Mouse (Mus musculus) splenic B cell, adult 2 months (primary cell): Measurements from ENCODE around the gene Slc22a3.

ENCODE experiments used
- DNase-seq: peaks from one replicate; pipeline ENCODE4 v3.0.0-alpha.2; 2011; ENCODE audit warnings: low read depth, low spot score
- H3K27me3 ChIP-seq: 2 replicates; pipeline ENCODE4 v1.6.1; 2012; ENCODE audit warnings: mild to moderate bottlenecking, low read length, moderate library complexity, mixed read lengths; ENCODE audit not compliant: control insufficient read depth, poor library complexity, insufficient read depth, severe bottlenecking
- H3K36me3 ChIP-seq: 2 replicates; pipeline ENCODE4 v1.6.1; 2012; ENCODE audit warnings: mild to moderate bottlenecking, low read length, moderate library complexity, mixed read lengths; ENCODE audit not compliant: control insufficient read depth, poor library complexity, insufficient read depth, severe bottlenecking

Gene Slc22a3

GRCm38 (mm10) chr17:12403420-12403819 is 104.1 kb downstream of the Slc22a3 start:
- DNase-seq, result no peak
- Histone ChIP-seq H3K27me3 (no peaks in the 10 kb centered on the region), H3K36me3 (no peaks in the 10 kb centered on the region)

- DNase-seq, result no peak
- H3K36me3 ChIP-seq, result no peaks in the 10 kb centered on the region
- no peaks in the 10 kb centered on the region for H3K27me3 ChIP-seq
These were observed 111.3 kb downstream of the Slc22a3 start for GRCm38 (mm10) chr17:12396163-12396677.

- no peak for DNase-seq
- no peaks in the 10 kb centered on the region for H3K27me3 ChIP-seq
These were observed 119.3 kb downstream of the Slc22a3 start for GRCm38 (mm10) chr17:12388239-12388638.

DNA sequence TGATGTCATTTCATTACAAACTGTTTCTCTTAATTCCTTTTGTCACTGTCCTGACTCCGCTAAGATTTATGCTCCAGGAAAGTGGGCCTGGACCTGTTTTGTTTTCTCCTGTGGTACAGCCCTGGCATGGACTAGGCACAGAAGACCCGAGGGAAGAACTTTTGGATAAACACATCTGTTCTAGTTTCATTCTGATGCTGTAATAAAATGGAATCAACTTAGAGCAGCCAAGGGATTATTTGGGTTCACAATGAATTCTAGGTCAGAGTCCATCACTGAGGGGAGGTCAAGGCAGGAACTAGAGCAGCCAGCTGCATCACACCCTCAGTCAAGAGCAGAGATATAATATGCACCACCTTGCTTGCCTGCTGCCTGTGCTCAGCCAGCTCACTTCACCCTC is 119.7 kb downstream of the Slc22a3 start:
- no peak for DNase-seq
- Histone ChIP-seq H3K36me3 (no peaks in the 10 kb centered on the region), H3K27me3 (no peaks in the 10 kb centered on the region)

More at GRCm38 (mm10) chr17:12388239-12388638, 119.3 kb downstream of the Slc22a3 start:
- H3K36me3 ChIP-seq, result no peaks in the 10 kb centered on the region

DNA sequence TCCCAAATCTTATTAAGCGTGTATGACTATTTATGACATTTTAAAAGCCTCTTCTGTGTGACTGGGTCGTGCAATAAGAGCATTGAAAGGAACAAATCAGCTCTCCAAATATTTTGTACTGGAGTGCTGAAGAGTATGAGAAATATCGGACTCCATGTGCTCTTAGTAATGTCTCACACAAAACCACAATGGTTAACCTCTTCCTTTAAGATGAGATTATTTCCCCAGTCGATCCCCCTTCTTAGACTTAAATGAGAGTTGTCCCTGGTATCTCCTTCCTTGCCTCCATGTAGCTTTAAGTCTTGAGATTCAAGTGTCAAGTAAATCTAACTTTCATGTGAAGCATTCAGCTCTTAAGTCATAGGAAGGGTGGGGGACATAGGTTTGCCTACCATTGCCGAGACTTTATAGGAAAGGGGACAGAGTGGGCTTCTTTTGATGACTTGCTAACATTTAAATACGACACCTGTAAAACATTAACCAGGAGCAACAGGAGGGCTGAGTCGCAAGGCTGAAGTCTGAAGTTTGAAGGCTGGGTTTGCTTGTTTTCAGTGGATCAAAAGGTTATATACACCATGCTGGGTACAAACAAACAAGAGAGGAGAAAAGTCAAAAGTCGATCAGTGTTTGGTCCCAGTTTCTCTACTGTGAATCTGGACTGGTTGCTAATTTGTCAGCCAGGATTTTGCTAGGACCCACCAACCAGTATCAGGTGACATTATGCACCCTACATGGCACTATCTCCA is 122.3 kb downstream of the Slc22a3 start:
- Histone ChIP-seq H3K36me3 (no peaks in the 10 kb centered on the region), H3K27me3 (no peaks in the 10 kb centered on the region)
- DNase-seq, result no peak

GRCm38 (mm10) chr17:12382531-12382930 is 125.0 kb downstream of the Slc22a3 start:
- DNase-seq, result no peak
- no peaks in the 10 kb centered on the region for H3K36me3 ChIP-seq
- no peaks in the 10 kb centered on the region for H3K27me3 ChIP-seq

GRCm38 (mm10) chr17:12381579-12381978 is 125.9 kb downstream of the Slc22a3 start:
- H3K36me3 ChIP-seq, result no peaks in the 10 kb centered on the region
- no peak for DNase-seq
- no peaks in the 10 kb centered on the region for H3K27me3 ChIP-seq

DNA sequence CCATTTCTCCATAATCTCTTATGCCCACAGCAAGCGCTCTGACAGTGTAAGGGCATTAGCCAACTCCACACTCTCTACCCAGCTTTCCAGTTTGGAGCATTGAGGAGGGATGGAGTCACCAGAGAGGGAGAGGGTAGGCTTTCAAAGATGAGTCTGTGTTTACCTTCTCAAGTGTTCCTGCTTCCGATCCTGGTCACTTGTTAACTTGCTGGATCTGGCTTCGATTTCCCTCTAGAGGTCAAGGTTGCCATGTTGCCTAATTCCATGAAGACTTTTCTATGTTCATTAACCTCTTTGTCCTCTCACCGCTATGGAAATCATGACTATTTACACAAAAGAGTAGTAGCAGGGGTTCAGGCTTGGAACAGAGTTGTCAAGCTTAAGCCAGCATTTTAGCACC is 127.2 kb downstream of the Slc22a3 start:
- H3K27me3 ChIP-seq, result no peaks in the 10 kb centered on the region
- no peaks in the 10 kb centered on the region for H3K36me3 ChIP-seq
- no peak for DNase-seq

DNA sequence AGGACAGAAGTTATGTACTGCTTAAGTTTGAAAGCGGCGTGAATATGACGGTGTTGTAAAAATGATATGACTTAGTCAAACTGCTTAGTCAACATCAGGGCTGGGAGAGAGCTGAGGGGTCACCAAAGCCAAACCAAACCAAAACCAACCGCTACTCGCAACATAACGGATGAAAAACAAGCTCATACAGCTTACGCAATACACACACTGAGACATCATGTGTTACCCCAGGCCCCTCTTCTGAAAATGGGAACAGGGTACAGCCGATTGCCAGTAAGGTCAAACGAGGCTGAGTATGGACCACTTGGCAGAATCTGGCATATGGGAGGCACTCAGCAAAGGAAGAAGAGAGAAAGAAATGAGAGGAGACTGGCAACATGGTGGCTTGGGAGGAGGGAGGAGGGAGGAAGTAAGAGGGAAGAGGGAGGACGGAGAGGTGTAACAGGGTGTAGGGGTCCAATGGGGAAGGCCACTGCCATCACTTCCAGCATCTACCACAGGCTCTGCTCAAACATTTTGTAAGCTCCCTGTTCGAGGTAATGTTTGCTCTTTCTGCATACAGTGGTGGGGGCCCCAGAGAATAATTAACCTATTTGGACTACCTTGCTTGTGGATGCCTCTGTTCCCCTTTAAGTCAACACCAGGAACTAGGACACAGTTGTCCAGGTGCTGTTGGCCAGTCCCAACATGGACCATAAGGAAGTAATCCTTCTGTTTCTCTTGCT is 129.4 kb downstream of the Slc22a3 start, which contains the start of gene Plg:
Plg (plus strand) TSS at position 628 of the 725 bp plus-strand sequence.
- H3K36me3 ChIP-seq, result no peaks in the 10 kb centered on the region
- no peak for DNase-seq
- no peaks in the 10 kb centered on the region for H3K27me3 ChIP-seq

DNA sequence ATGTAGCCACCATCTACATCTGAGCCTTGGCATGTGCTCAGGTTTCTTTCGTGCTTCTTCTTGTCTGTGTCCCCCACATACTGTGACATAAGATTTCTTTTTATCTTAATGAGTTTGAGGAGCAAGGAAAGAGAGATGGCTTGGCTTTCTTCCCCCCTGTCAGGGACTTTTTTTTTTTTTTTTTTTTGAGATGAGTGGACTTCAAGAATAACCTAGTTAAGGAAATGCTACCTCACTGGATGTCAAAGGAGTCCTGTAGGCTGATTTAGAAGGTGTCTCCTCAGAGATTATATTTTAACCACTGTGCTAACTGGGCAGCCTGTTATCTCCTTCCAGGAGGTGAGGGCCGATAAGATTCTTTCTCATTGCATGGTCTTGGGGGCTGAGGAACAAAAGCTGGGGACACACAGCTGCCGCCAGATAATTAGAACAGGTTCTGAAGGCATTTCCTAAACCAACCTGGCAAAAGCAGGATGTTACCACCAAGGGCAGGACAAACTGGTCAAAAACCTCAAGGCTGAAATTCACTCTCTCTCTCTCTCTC is 133.8 kb downstream of the Slc22a3 start:
- Histone ChIP-seq H3K36me3 (no peaks in the 10 kb centered on the region), H3K27me3 (no peaks in the 10 kb centered on the region)
- DNase-seq, result no peak

DNA sequence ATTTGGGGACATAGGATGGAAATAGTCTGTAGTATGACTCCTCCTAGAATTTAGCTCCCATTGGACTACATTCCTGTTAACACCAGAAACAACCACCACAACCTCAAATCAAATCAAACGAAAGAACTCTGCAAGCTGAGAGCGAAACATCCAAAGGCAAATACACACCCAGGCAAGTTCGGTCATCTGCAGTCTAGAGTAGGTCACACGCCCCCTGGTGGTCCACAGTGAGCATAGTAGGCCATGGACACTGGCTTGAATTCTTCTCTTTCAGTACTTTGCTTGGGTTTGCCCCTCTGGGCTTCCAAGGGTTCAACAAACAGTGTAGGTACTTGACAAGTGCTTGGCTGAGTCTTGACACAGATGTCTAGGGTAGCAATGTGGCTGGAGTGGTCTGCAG is 135.5 kb downstream of the Slc22a3 start:
- no peaks in the 10 kb centered on the region for H3K36me3 ChIP-seq
- DNase-seq, result peak; percentile 84

GRCm38 (mm10) chr17:12371310-12371925 is 136.1 kb downstream of the Slc22a3 start:
- Histone ChIP-seq H3K27me3 (no peaks in the 10 kb centered on the region), H3K36me3 (no peaks in the 10 kb centered on the region)
- peak; percentile 69 for DNase-seq

More for the DNA sequence above, 135.5 kb downstream of the Slc22a3 start:
- H3K27me3 ChIP-seq, result no peaks in the 10 kb centered on the region

- no peak for DNase-seq
- Histone ChIP-seq H3K27me3 (no peaks in the 10 kb centered on the region), H3K36me3 (no peaks in the 10 kb centered on the region)
These were observed 137.2 kb downstream of the Slc22a3 start for GRCm38 (mm10) chr17:12370289-12370688.

DNA sequence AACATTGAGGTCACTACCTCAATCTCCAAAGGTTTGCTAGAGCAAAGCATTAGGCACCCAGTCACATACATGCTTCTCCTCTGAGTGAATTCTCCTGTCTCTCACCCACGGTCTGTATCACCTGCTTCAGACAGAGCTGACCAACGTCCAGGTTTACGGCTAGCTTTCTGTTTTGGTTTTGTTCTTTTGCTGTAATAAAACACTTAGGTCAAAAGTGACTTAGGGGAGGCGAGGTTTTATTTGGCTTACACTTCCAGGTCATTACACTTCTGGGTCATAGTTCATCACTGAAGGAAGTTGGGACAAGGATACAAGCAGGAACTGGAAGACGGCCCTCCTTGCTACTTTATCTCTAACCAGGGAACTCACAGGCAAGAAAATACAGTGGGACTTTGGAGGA is 138.1 kb downstream of the Slc22a3 start:
- Histone ChIP-seq H3K27me3 (no peaks in the 10 kb centered on the region), H3K36me3 (no peaks in the 10 kb centered on the region)
- no peak for DNase-seq
